Mouse (Mus musculus) hindbrain, embryonic 14.5 days (tissue): Measurements from ENCODE around the gene Nudt16l1. TPM values are rescaled to one million over a fixed set of nuclear protein-coding genes. Genes with fewer than 3 reads are reported as not detected.
A peak's percentile ranks its signal among the peaks of the same experiment; 100 is the strongest.

Experiments
- ATAC-seq: fragments of 200-750 bp; cut with Nextera tagmentation; 2 replicates; pipeline ENCODE4 v1.8.0; 2017; ENCODE audit warnings: moderate number of reproducible peaks, mild to moderate bottlenecking, moderate TSS enrichment, moderate library complexity; ENCODE audit not compliant: low FRiP score
- DNase-seq: peaks from one replicate; pipeline ENCODE4 v3.0.0-alpha.2; 2015; ENCODE audit warnings: low spot score
- H3K27ac ChIP-seq: fragments of 300-500 bp; sonication (generic); 2 replicates; pipeline ENCODE4 v1.5.1; 2014; ENCODE audit warnings: mild to moderate bottlenecking, moderate library complexity
- H3K27me3 ChIP-seq: fragments of 300-500 bp; sonication (generic); 2 replicates; pipeline ENCODE4 v1.6.1; 2014; ENCODE audit warnings: mild to moderate bottlenecking, low read length, mixed read lengths; ENCODE audit not compliant: control insufficient read depth, insufficient read depth
- H3K36me3 ChIP-seq: fragments of 300-500 bp; sonication (generic); replicated peaks from 2 replicates; pipeline ENCODE4 v1.6.1; 2014; ENCODE audit not compliant: control insufficient read depth, insufficient read depth
- H3K4me1 ChIP-seq: fragments of 300-500 bp; sonication (generic); replicated peaks from 2 replicates; pipeline ENCODE4 v1.6.1; 2014; ENCODE audit warnings: antibody characterized with exemption, low read length, mixed read lengths; ENCODE audit not compliant: control insufficient read depth, insufficient read depth
- H3K4me2 ChIP-seq: fragments of 300-500 bp; sonication (generic); replicated peaks from 2 replicates; pipeline ENCODE4 v1.6.1; 2014; ENCODE audit warnings: mild to moderate bottlenecking, moderate library complexity
- H3K4me3 ChIP-seq: fragments of 300-500 bp; sonication (generic); replicated peaks from 2 replicates; pipeline ENCODE4 v1.5.1; 2014; ENCODE audit warnings: mild to moderate bottlenecking, low read length
- H3K9ac ChIP-seq: fragments of 300-500 bp; sonication (generic); 2 replicates; pipeline ENCODE4 v1.6.1; 2014
- H3K9me3 ChIP-seq: fragments of 300-500 bp; sonication (generic); 2 replicates; pipeline ENCODE4 v1.6.1; 2016; ENCODE audit warnings: low read length; ENCODE audit not compliant: control insufficient read depth
- WGBS: fragments of 180-500 bp; shearing (Covaris S2); extraction: QIAGEN DNeasy Blood & Tissue Kit; methylation state at CpG from one replicate; pipeline ENCODE4 v1.1.7; 2014; 5-methylcytosine and 5-hydroxymethylcytosine counted together
- polyA plus RNA-seq: library from polyadenylated mRNA; unstranded; fragments of >200 nt; fragmentation: Nextera tagmentation; extraction: Ambion mirVana; gene quantifications from 2 replicates; pipeline ENCODE4 v1.2.1, GENCODE M21; 2014

Gene Nudt16l1
- 122 and 133 TPM in 2 replicates for polyA plus RNA-seq

GRCm38 (mm10) chr16:4938461-4938860 lies at the start of gene Nudt16l1:
Gene Nudt16l1 (plus strand): TSS chr16:4938761.
- H3K4me2 ChIP-seq = peak within 1 kb of the TSS; percentile 97
- H3K4me1 ChIP-seq = peaks cover 16% of the 10 kb centered on the region
- no peaks in the 10 kb centered on the region for H3K27me3 ChIP-seq
- H3K36me3 ChIP-seq = peaks cover 82% of the 10 kb centered on the region
- H3K4me3 ChIP-seq = peak within 1 kb of the TSS; percentile 84
- H3K9ac ChIP-seq = peak within 1 kb of the TSS; percentile 96
- peak within 1 kb of the TSS; percentile 88 for H3K27ac ChIP-seq
- 3% methylated on average over 2 of the region's 2 CpGs for whole genome bisulfite sequencing
- ATAC-seq = no peak
- no peaks in the 10 kb centered on the region for H3K9me3 ChIP-seq
- no peak for DNase-seq

- DNase-seq (no peak), ATAC-seq (no peak)
- no peak overlapping the region for H3K4me2 ChIP-seq
- H3K27ac ChIP-seq = no peak overlapping the region
- no peaks in the 10 kb centered on the region for H3K27me3 ChIP-seq
- H3K4me3 ChIP-seq = no peak overlapping the region
- no peaks in the 10 kb centered on the region; the same call in 1 of the 2 replicates for H3K36me3 ChIP-seq
- H3K9ac ChIP-seq = no peak overlapping the region
- H3K4me1 ChIP-seq = peaks cover 21% of the 10 kb centered on the region
- WGBS = 78% methylated on average over 4 of the region's 4 CpGs
- H3K9me3 ChIP-seq = no peaks in the 10 kb centered on the region
Observed at GRCm38 (mm10) chr16:4890201-4890709, 48.3 kb upstream of the Nudt16l1 start.

GRCm38 (mm10) chr16:4892171-4892570 lies 46.4 kb upstream of the Nudt16l1 start:
- Histone ChIP-seq H3K4me3 (no peak overlapping the region), H3K4me1 (peaks cover 17% of the 10 kb centered on the region), H3K4me2 (no peak overlapping the region), H3K27ac (no peak overlapping the region), H3K9me3 (no peaks in the 10 kb centered on the region), H3K9ac (no peak overlapping the region), H3K27me3 (no peaks in the 10 kb centered on the region), H3K36me3 (no peaks in the 10 kb centered on the region; the same call in 1 of the 2 replicates)
- DNase-seq = no peak
- ATAC-seq = no peak
- 90% methylated on average over 6 of the region's 6 CpGs for WGBS

- H3K36me3 ChIP-seq = no peaks in the 10 kb centered on the region; the same call in 1 of the 2 replicates
- H3K27ac ChIP-seq = no peak overlapping the region
- WGBS = 89% methylated on average over 7 of the region's 7 CpGs
- H3K9me3 ChIP-seq = no peaks in the 10 kb centered on the region
- DNase-seq (no peak), ATAC-seq (no peak)
- no peak overlapping the region for H3K4me2 ChIP-seq
- no peak overlapping the region for H3K9ac ChIP-seq
- no peaks in the 10 kb centered on the region for H3K27me3 ChIP-seq
- H3K4me3 ChIP-seq = no peak overlapping the region
- no peaks in the 10 kb centered on the region for H3K4me1 ChIP-seq
Observed at GRCm38 (mm10) chr16:4894201-4894908, 44.2 kb upstream of the Nudt16l1 start.

GRCm38 (mm10) chr16:4896249-4897027 lies 42.1 kb upstream of the Nudt16l1 start:
- H3K9me3 ChIP-seq = no peaks in the 10 kb centered on the region
- H3K27me3 ChIP-seq = no peaks in the 10 kb centered on the region
- 0 out of 2 replicates have a peak, but pooled peaks cover 5% of the 10 kb centered on the region for H3K4me1 ChIP-seq
- no peak overlapping the region for H3K4me2 ChIP-seq
- ATAC-seq = no peak
- no peak overlapping the region; the same call in 1 of the 2 replicates for H3K27ac ChIP-seq
- no peak overlapping the region for H3K9ac ChIP-seq
- DNase-seq = no peak
- H3K4me3 ChIP-seq = no peak overlapping the region
- H3K36me3 ChIP-seq = no peaks in the 10 kb centered on the region; the same call in 1 of the 2 replicates
- 81% methylated on average over 5 of the region's 5 CpGs for WGBS

- Histone ChIP-seq H3K36me3 (no peaks in the 10 kb centered on the region; the same call in 1 of the 2 replicates), H3K9ac (no peak overlapping the region), H3K4me3 (no peak overlapping the region), H3K27ac (no peak overlapping the region), H3K4me1 (peaks cover 7% of the 10 kb centered on the region; the same call in 1 of the 2 replicates), H3K9me3 (no peaks in the 10 kb centered on the region), H3K4me2 (no peak overlapping the region), H3K27me3 (no peaks in the 10 kb centered on the region)
- 52% methylated on average over 7 of the region's 7 CpGs for WGBS
- no peak for DNase-seq
- no peak for ATAC-seq
Observed at GRCm38 (mm10) chr16:4897146-4897730, 41.3 kb upstream of the Nudt16l1 start.

GRCm38 (mm10) chr16:4898881-4899280 lies 39.7 kb upstream of the Nudt16l1 start:
- Histone ChIP-seq H3K27me3 (no peaks in the 10 kb centered on the region), H3K9me3 (no peaks in the 10 kb centered on the region), H3K9ac (no peak overlapping the region), H3K4me1 (peaks cover 7% of the 10 kb centered on the region; the same call in 1 of the 2 replicates), H3K36me3 (no peaks in the 10 kb centered on the region), H3K27ac (no peak overlapping the region), H3K4me2 (no peak overlapping the region), H3K4me3 (no peak overlapping the region)
- WGBS = 81% methylated on average over 6 of the region's 6 CpGs
- DNase-seq = no peak
- ATAC-seq = no peak

- Histone ChIP-seq H3K4me3 (no peak overlapping the region), H3K36me3 (no peaks in the 10 kb centered on the region), H3K9me3 (no peaks in the 10 kb centered on the region), H3K4me2 (no peak overlapping the region), H3K27me3 (no peaks in the 10 kb centered on the region), H3K9ac (no peak overlapping the region), H3K4me1 (peaks cover 7% of the 10 kb centered on the region; the same call in 1 of the 2 replicates), H3K27ac (no peak overlapping the region)
- no peak for ATAC-seq
- no peak for DNase-seq
- 84% methylated on average over 2 of the region's 2 CpGs for WGBS
Observed at GRCm38 (mm10) chr16:4899711-4900110, 38.9 kb upstream of the Nudt16l1 start.

GRCm38 (mm10) chr16:4901167-4901566 lies 37.4 kb upstream of the Nudt16l1 start:
- no peaks in the 10 kb centered on the region for H3K36me3 ChIP-seq
- no peak overlapping the region for H3K4me3 ChIP-seq
- WGBS = 58% methylated on average over 7 of the region's 7 CpGs
- peak overlapping the region; percentile 20; the same call in 1 of the 2 replicates for H3K27ac ChIP-seq
- DNase-seq (no peak), ATAC-seq (no peak)
- no peaks in the 10 kb centered on the region for H3K9me3 ChIP-seq
- H3K27me3 ChIP-seq = no peaks in the 10 kb centered on the region
- H3K9ac ChIP-seq = no peak overlapping the region
- H3K4me1 ChIP-seq = peaks cover 7% of the 10 kb centered on the region; the same call in 1 of the 2 replicates
- no peak overlapping the region for H3K4me2 ChIP-seq
